Mouse (Mus musculus) myocyte (in vitro differentiated cells): ENCODE data around the gene Sema5a. TPM values are rescaled to one million over a fixed set of nuclear protein-coding genes. Genes with fewer than 3 reads are reported as not detected.

Experiments
- H3K27me3 ChIP-seq: one replicate; pipeline ENCODE4 v1.6.1; 2011; ENCODE audit not compliant: control insufficient read depth, insufficient read depth, insufficient read length
- H3K36me3 ChIP-seq: one replicate; pipeline ENCODE4 v1.6.1; 2011; ENCODE audit not compliant: control insufficient read depth, insufficient read depth
- H3K4me2 ChIP-seq: one replicate; pipeline ENCODE4 v1.6.1; 2011; ENCODE audit warnings: low read depth, control low read depth
- H3K4me3 ChIP-seq: one replicate; pipeline ENCODE4 v1.5.1; 2011; ENCODE audit warnings: mild to moderate bottlenecking, control low read depth, moderate library complexity
- H3K79me2 ChIP-seq: one replicate; pipeline ENCODE4 v1.6.1; 2011; ENCODE audit not compliant: control insufficient read depth, insufficient read depth
- H3ac ChIP-seq: one replicate; pipeline ENCODE4 v1.6.1; 2011; ENCODE audit not compliant: control insufficient read depth, insufficient read length
- CEBPB ChIP-seq: IDR thresholded peaks from 2 replicates; pipeline ENCODE4 v1.6.1; 2011; ENCODE audit warnings: mild to moderate bottlenecking, moderate library complexity; ENCODE audit not compliant: poor library complexity, insufficient read depth, severe bottlenecking
- E2F4 ChIP-seq: IDR thresholded peaks from one replicate; pipeline ENCODE4 v1.6.1; 2011; ENCODE audit warnings: mild to moderate bottlenecking, control low read depth, moderate library complexity; ENCODE audit not compliant: insufficient read depth
- MAX ChIP-seq: IDR thresholded peaks from one replicate; pipeline ENCODE4 v1.6.1; 2011; ENCODE audit warnings: low read depth, mild to moderate bottlenecking, control low read depth
- MYOD1 ChIP-seq, 3 experiments: IDR thresholded peaks; one replicate each; pipeline ENCODE4 v1.6.1; 2011; ENCODE audit warnings: control low read depth in 2 of 3, low read depth in 2 of 3, mild to moderate bottlenecking in 2 of 3, moderate library complexity in 1 of 3; ENCODE audit not compliant: insufficient read length in 2 of 3, control insufficient read depth in 1 of 3
- MYOG ChIP-seq, 3 experiments: IDR thresholded peaks; one replicate each; pipeline ENCODE4 v1.6.1; 2011; ENCODE audit warnings: control low read depth in 2 of 3, low read depth in 2 of 3, mild to moderate bottlenecking in 2 of 3; ENCODE audit not compliant: insufficient read length in 2 of 3, control insufficient read depth in 1 of 3, insufficient read depth in 1 of 3
- POLR2A ChIP-seq: IDR thresholded peaks from one replicate; pipeline ENCODE4 v1.6.1; 2011; ENCODE audit warnings: low read depth, mild to moderate bottlenecking, control low read depth, moderate library complexity; ENCODE audit not compliant: insufficient read length
- POLR2AphosphoS2 ChIP-seq: IDR thresholded peaks from one replicate; pipeline ENCODE4 v1.6.1; 2011; ENCODE audit warnings: low read depth, control low read depth; ENCODE audit not compliant: insufficient read length
- REST ChIP-seq: IDR thresholded peaks from one replicate; pipeline ENCODE4 v1.6.1; 2011; ENCODE audit warnings: mild to moderate bottlenecking, control low read depth, moderate library complexity; ENCODE audit not compliant: insufficient read depth, insufficient read length
- SRF ChIP-seq: IDR thresholded peaks from one replicate; pipeline ENCODE4 v1.6.1; 2011; ENCODE audit warnings: low read depth; ENCODE audit not compliant: control insufficient read depth, insufficient read length
- TCF12 ChIP-seq: IDR thresholded peaks from one replicate; pipeline ENCODE4 v1.6.1; 2011; ENCODE audit warnings: mild to moderate bottlenecking, control low read depth; ENCODE audit not compliant: poor library complexity, insufficient read depth, severe bottlenecking
- TCF3 ChIP-seq: IDR thresholded peaks from one replicate; pipeline ENCODE4 v1.6.1; 2011; ENCODE audit warnings: low read depth, control low read depth; ENCODE audit not compliant: insufficient read length
- USF1 ChIP-seq: IDR thresholded peaks from one replicate; pipeline ENCODE4 v1.6.1; 2011; ENCODE audit warnings: low read depth, mild to moderate bottlenecking, control low read depth, moderate library complexity
- polyA plus RNA-seq: library from polyadenylated mRNA; unstranded; fragments of >200 nt; fragmentation: generic; extraction: Trizol; gene quantifications from one replicate; pipeline ENCODE4 v1.2.1, GENCODE M21; 2012; ENCODE audit warnings: missing spikeins

Sema5a gene
- polyA plus RNA-seq, 1 experiment: 7.1 TPM

GRCm38 (mm10) chr15:32718964-32719311 is 474.3 kb downstream of the Sema5a start:
- Histone ChIP-seq H3K36me3 (no peaks in the 10 kb centered on the region), H3ac (no peak overlapping the region), H3K27me3 (no peaks in the 10 kb centered on the region), H3K79me2 (no peaks in the 10 kb centered on the region), H3K4me3 (no peak overlapping the region), H3K4me2 (no peak overlapping the region)
- TF ChIP-seq POLR2AphosphoS2: no peak
- no peak for TF ChIP-seq TCF3
- no peak for TF ChIP-seq MYOG (IDR thresholded peaks at IDR 0.05; ENCODE audit: control insufficient read depth in 1 of 3, insufficient read depth in 1 of 3, insufficient read length in 2 of 3, low read depth in 2 of 3)
- no peak for TF ChIP-seq POLR2A
- TF ChIP-seq MYOD1 (IDR thresholded peaks at IDR 0.05; ENCODE audit: control insufficient read depth in 1 of 3, insufficient read length in 2 of 3, low read depth in 2 of 3): no peak
- TF ChIP-seq TCF12: no peak
- TF ChIP-seq MAX: no peak
- no peak for TF ChIP-seq E2F4
- no peak for TF ChIP-seq SRF
- TF ChIP-seq REST: no peak
- no peak for TF ChIP-seq CEBPB
- no peak for TF ChIP-seq USF1

GRCm38 (mm10) chr15:32730839-32731238 is 486.2 kb downstream of the Sema5a start:
- Histone ChIP-seq H3K27me3 (peaks cover 3% of the 10 kb centered on the region), H3K36me3 (no peaks in the 10 kb centered on the region), H3K4me2 (peak overlapping the region; percentile 13), H3K79me2 (no peaks in the 10 kb centered on the region), H3K4me3 (no peak overlapping the region), H3ac (no peak overlapping the region)
- TF ChIP-seq SRF: no peak
- no peak for TF ChIP-seq USF1
- no peak for TF ChIP-seq MAX
- TF ChIP-seq E2F4: no peak
- TF ChIP-seq TCF3: no peak
- TF ChIP-seq MYOD1 (IDR thresholded peaks at IDR 0.05; ENCODE audit: control insufficient read depth in 1 of 3, insufficient read length in 2 of 3, low read depth in 2 of 3): no peak
- no peak for TF ChIP-seq POLR2AphosphoS2

Other genes with a start within 250 kb of the Sema5a start
- gene Tas2r119, start 67.5 kb upstream of the Sema5a start, polyA plus RNA-seq: not detected